Mouse (Mus musculus): Measurements from ENCODE around the gene 1700001K19Rik. TPM values are rescaled to one million over a fixed set of nuclear protein-coding genes. Genes with fewer than 3 reads are reported as not detected.
A peak's percentile ranks its signal among the peaks of the same experiment; 100 is the strongest.
"Not testable (repeated sequence)": the region's sequence is repeated elsewhere in the genome, so short reads cannot be mapped to it uniquely, and the experiment has no call there.

The 1700001K19Rik gene
- total RNA-seq, 2 experiments from 2014 or later = not detected

GRCm38 (mm10) chr12:110696173-110696974 lies 14.0 kb upstream of the 1700001K19Rik start:
- peak; percentile 98 to 99 for DNase-seq (ENCODE audit: low spot score in 2 of 2)

DNA sequence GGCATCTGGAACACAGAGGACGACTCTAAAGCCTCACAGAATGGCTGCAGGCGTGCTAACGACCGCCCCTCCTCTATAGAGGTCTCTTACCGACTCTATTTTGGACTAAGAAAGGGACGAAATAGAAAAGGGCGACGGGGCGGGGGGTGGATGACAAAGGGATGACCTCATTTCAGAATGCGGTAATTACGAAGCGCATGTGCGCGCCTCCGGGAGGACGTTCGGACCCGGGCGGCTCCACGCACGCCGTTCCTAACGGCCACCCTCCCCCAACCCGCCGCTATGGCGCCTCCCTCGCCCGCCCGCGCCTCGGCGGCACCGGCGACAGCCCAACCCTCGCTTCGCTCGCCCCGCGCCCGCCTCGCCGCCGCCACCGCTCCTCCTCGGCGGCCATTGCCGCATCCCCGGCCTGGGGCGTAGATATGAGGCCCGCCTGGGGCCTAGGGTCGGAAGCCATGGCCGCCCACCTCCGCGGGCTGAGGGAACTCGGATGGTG lies 13.3 kb upstream of the 1700001K19Rik start:
- DNase-seq (ENCODE audit: low spot score in 2 of 2) = peak; percentile 56 to 70

DNA sequence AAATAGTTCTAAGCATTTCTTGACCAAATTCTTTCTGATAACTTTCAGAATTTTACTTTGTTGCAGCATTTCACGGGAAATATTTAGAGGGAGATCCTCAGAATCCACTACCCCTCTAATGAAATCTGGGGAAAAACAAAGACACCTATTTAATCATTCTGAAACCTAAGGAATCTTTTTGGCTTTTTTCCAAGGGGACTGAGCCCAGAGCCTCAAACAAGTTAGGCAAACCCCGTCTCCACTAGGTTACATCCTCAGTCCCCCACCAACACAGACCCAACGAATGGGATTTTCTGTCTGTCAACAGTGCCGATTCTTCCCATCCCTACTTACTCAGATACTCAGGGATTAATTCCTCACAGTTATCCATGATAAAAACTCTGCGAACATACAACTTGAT lies 11.0 kb upstream of the 1700001K19Rik start:
- not testable (repeated sequence) for DNase-seq (ENCODE audit: low spot score in 2 of 2)

GRCm38 (mm10) chr12:110689919-110690643 lies 7.7 kb upstream of the 1700001K19Rik start:
- no peak for DNase-seq (ENCODE audit: low spot score in 2 of 2)

GRCm38 (mm10) chr12:110688921-110689320 lies 6.5 kb upstream of the 1700001K19Rik start:
- DNase-seq (ENCODE audit: low spot score in 2 of 2) = not testable (repeated sequence)

DNA sequence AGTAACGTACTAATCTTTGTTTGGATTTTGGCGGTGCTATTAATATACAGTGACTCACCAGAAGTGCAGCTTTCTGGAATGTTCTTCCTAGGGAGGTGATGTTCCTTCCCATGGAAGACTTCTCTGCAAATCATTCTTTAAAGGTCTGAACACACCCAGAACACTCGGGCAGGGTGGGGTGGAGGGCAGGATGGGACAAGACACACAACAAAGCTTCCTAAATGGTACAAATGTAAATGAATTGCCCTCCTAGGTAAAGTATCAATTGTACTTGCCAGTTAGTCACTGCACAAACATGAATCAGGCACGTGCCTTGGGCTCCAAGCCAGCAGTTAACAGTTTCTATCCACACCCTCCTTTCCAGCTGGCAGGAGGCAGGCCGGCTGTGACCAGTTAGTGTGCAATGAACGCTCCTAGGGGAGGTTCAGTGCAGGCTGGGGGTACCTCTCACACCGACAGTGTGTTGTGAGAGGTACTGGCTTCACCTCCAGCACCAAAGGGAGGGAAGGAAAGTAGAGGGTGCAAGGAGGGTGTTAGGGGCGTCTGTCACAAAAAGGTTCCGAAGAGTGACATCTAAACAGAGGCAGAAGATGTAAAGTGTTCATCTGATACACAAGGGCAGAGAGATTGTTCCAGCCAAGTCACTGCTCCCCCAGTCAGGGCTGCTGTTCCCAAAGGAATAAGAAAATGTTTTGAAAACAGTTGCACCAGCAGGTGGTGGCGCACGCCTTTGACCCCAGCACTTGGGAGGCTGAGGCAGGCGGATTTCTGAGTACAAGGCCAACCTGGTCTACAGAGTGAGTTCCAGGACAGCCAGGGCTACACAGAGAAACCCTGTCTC lies 5.7 kb upstream of the 1700001K19Rik start:
- peak; percentile 52 to 55 for DNase-seq (ENCODE audit: low spot score in 2 of 2)

GRCm38 (mm10) chr12:110683580-110683979 lies 1.2 kb upstream of the 1700001K19Rik start:
- no peak for DNase-seq (ENCODE audit: low spot score in 2 of 2)

DNA sequence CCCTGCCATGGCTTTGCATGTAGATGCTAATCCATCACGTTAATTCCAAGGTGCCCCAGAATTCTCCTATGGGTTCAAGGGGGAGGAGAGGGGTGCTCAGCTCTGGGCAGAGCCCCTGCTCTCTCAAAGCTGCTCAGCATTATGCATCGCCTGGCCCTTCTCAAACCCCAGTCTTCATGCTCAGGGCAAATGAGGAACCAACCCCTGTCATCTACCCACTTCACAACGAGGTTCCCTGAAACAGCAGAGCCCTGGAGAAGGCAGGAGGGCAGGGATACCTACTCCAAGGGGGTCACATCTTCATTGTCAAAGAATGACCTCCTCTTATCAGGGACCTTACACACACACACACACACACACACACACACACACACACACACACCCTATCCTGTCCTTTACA lies 541 bp downstream of the 1700001K19Rik start:
- no peak for DNase-seq (ENCODE audit: low spot score in 2 of 2)

DNA sequence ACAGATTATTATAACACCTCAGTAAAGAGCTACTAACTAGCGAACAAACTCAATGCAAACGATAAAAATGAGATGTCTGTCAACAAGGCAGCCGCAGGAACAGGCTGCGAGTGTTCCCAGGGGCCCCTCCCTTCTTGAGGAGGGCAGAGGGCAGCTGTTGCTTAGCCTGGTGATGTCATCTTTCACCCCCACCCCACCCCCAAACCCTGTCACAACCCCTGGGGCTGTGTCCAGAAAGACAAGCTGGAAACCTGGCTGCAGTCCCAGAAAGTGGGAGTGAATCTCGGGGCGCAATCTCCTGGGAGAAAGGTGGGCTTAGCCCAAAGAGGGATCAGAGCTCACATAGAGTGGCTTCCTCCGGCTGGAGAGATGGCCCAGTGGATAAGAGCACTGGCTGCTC lies 1.2 kb downstream of the 1700001K19Rik start:
- no peak for DNase-seq (ENCODE audit: low spot score in 2 of 2)

DNA sequence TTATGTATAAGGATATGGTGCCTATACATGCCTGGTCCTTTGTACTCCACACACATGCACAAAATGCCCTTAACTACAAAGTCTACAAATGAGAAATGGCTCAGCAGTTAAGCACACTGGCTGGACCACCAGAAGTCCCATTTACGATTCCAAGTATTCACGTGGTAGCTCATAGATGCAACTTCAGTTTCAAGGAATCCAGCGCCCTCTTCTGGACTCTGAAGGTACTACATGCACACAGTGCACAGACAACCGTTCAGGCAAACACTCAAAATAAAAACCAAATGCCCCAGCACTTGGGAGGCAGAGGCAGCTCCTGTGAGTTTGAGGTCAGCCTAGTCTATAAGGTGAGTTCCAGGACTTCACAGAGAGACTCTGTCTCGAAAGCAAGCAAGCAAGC lies 8.2 kb downstream of the 1700001K19Rik start:
- no peak for DNase-seq (ENCODE audit: low spot score in 2 of 2)

DNA sequence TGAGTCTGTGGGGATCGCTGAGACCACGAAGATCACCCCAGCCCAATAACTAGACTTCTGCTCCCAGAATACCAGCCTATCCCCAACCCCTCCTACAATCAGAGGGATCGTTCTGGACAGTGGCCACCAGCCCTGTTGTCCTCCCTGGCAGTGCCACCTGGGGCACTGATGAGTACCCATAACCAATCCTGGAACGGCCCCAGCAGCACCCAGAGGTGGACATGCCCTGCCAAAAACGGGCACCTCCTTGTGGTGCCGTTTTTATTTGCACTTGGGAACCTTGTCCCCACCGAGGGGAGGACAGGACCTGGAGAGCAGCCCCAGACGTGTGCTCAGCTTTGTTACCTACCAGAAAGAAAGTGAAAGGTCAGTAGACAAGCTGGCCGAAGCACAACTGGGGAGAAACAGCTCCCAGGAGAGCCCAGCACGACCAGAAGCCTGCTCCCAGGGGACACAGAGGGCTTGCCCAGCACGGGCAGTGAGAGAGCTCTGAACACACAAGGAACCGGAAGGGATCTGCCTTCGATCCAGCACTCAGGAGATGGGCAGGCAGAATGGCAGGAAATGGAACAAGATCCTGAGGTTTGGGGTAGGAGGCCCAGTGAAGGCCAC lies 14.8 kb downstream of the 1700001K19Rik start:
- DNase-seq (ENCODE audit: low spot score in 2 of 2) = no peak

GRCm38 (mm10) chr12:110661746-110662145 lies 20.7 kb downstream of the 1700001K19Rik start:
- no peak for DNase-seq (ENCODE audit: low spot score in 2 of 2)

DNA sequence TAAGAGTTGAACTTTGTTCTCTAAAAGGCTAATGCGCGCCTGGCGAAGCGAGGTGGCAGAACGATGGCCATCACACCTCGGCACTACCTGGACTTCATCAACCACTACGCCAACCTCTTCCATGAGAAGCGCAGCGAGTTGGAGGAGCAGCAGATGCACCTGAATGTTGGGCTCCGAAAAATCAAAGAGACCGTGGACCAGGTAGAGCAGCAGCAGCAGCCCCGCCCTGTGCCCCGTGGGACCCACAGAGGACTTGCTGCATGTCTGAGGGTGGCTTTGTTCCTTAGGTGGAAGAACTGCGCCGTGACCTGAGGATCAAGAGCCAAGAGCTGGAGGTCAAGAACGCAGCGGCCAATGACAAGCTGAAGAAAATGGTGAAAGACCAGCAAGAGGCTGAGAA lies 31.0 kb downstream of the 1700001K19Rik start:
- no peak for DNase-seq (ENCODE audit: low spot score in 2 of 2)

GRCm38 (mm10) chr12:110650241-110650641 lies 32.2 kb downstream of the 1700001K19Rik start:
- DNase-seq (ENCODE audit: low spot score in 2 of 2) = no peak

DNA sequence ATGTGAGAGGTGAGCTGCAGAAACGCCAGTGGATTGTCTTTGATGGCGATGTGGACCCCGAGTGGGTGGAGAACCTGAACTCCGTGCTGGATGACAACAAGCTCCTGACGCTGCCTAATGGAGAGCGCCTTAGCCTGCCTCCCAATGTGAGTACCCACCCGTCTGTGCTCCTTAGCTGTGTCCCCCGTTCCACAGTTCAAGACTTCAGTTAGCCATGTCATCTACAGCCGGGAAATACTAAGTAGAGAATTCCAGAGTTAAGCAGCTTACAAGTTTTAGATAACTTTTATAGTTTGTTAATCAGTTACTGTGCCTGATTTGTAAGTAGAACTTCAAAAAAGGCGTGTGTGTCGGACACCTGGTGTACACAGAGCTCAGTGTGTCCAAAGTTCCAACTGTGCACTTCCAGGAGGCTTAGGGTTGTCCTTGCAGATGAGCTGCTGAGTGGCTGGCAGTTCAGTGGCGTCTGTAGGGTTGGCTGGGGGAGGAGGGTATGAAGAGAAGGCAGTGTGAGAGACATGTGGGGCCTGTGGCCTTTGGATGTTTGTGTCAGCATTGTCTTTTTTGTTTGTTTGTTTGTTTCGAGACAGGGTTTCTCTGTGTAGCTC lies 44.8 kb downstream of the 1700001K19Rik start:
- no peak for DNase-seq (ENCODE audit: low spot score in 2 of 2)

- DNase-seq (ENCODE audit: low spot score in 2 of 2) = no peak
Observed at GRCm38 (mm10) chr12:110636293-110636692, 46.1 kb downstream of the 1700001K19Rik start.

DNA sequence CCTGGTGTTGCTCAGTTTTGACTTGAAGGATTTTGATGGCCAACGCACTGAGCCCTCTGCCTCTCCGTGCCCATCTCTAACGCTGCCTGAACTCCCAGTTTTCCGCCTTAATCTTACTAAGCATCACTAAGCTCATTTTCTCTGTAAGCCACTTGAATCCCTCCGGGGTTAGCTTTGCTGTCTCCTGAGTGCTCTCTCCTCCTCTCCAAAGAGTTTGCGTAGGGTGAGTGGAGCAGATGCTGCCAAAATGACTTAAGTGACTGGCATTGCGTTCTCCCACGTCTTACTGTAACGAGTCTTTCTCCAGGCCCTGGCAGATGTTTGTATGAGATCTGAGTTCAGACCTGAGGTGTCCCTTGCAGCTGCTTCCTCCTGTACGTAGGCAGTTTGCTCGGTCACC lies 52.4 kb downstream of the 1700001K19Rik start:
- DNase-seq (ENCODE audit: low spot score in 2 of 2) = no peak
